Mouse (Mus musculus): ENCODE measurements around the gene Ppp1r15b. TPM values are rescaled to one million over a fixed set of nuclear protein-coding genes. Genes with fewer than 3 reads are reported as not detected.
A peak's percentile ranks its signal among the peaks of the same experiment; 100 is the strongest.

The Ppp1r15b gene
- polyA plus RNA-seq, 1 experiment from 2014 or later: 54.4 TPM

GRCm38 (mm10) chr1:133118127-133118526, 12.8 kb upstream of the Ppp1r15b start:
- no peak overlapping the region for H3K4me3 ChIP-seq (ENCODE audit: low read depth, low read length)
- ATAC-seq (replicated peaks; ENCODE audit: low FRiP score, low TSS enrichment, low read depth): 0 out of 2 replicates have a peak, but pooled peaks have one; percentile 55

GRCm38 (mm10) chr1:133118844-133119243, 12.1 kb upstream of the Ppp1r15b start:
- ATAC-seq (replicated peaks; ENCODE audit: low FRiP score, low TSS enrichment, low read depth) (no peak), DNase-seq (ENCODE audit: low spot score) (no peak)
- no peaks in the 10 kb centered on the region for H3K36me3 ChIP-seq (ENCODE audit: control insufficient read depth, insufficient read depth, low read length)
- H3K27ac ChIP-seq (ENCODE audit: low read depth): no peak overlapping the region
- H3K27me3 ChIP-seq (replicated peaks; ENCODE audit: control insufficient read depth, insufficient read depth, low read length): no peaks in the 10 kb centered on the region
- no peak overlapping the region for H3K9ac ChIP-seq (ENCODE audit: low read length)
- H3K9me3 ChIP-seq (ENCODE audit: control insufficient read depth, low read length): no peaks in the 10 kb centered on the region; the same call in 1 of the 2 replicates
- WGBS: 71% methylated on average over 3 of the region's 3 CpGs
- no peak overlapping the region for H3K4me2 ChIP-seq (ENCODE audit: low read length)
- peaks cover 23% of the 10 kb centered on the region for H3K4me1 ChIP-seq (replicated peaks; ENCODE audit: control insufficient read depth, insufficient read depth, low read length)
- H3K4me3 ChIP-seq (ENCODE audit: low read depth, low read length): no peak overlapping the region

More at GRCm38 (mm10) chr1:133118127-133118526, 12.8 kb upstream of the Ppp1r15b start:
- no peak for DNase-seq (ENCODE audit: low spot score)
- Histone ChIP-seq H3K4me1 (replicated peaks; ENCODE audit: control insufficient read depth, insufficient read depth, low read length) (peaks cover 23% of the 10 kb centered on the region), H3K36me3 (ENCODE audit: control insufficient read depth, insufficient read depth, low read length) (no peaks in the 10 kb centered on the region), H3K27ac (ENCODE audit: low read depth) (no peak overlapping the region), H3K9ac (ENCODE audit: low read length) (no peak overlapping the region), H3K9me3 (ENCODE audit: control insufficient read depth, low read length) (no peaks in the 10 kb centered on the region; the same call in 1 of the 2 replicates), H3K27me3 (replicated peaks; ENCODE audit: control insufficient read depth, insufficient read depth, low read length) (no peaks in the 10 kb centered on the region), H3K4me2 (ENCODE audit: low read length) (no peak overlapping the region)
- WGBS: 89% methylated on average over 5 of the region's 5 CpGs

- Histone ChIP-seq H3K9me3 (ENCODE audit: control insufficient read depth, low read length) (no peaks in the 10 kb centered on the region; the same call in 1 of the 2 replicates), H3K27ac (ENCODE audit: low read depth) (peak overlapping the region; percentile 72), H3K4me2 (ENCODE audit: low read length) (peak overlapping the region; percentile 6; the same call in 1 of the 2 replicates), H3K36me3 (ENCODE audit: control insufficient read depth, insufficient read depth, low read length) (no peaks in the 10 kb centered on the region), H3K27me3 (replicated peaks; ENCODE audit: control insufficient read depth, insufficient read depth, low read length) (no peaks in the 10 kb centered on the region), H3K4me3 (ENCODE audit: low read depth, low read length) (no peak overlapping the region), H3K9ac (ENCODE audit: low read length) (no peak overlapping the region), H3K4me1 (replicated peaks; ENCODE audit: control insufficient read depth, insufficient read depth, low read length) (peaks cover 23% of the 10 kb centered on the region)
- 29% methylated on average over 7 of the region's 7 CpGs for WGBS
- ATAC-seq (replicated peaks; ENCODE audit: low FRiP score, low TSS enrichment, low read depth): 0 out of 2 replicates have a peak, but pooled peaks have one; percentile 19
- no peak for DNase-seq (ENCODE audit: low spot score)
These were observed 10.8 kb upstream of the Ppp1r15b start for GRCm38 (mm10) chr1:133119931-133120712.

GRCm38 (mm10) chr1:133121246-133121645, 9.7 kb upstream of the Ppp1r15b start:
- peaks cover 23% of the 10 kb centered on the region for H3K4me1 ChIP-seq (replicated peaks; ENCODE audit: control insufficient read depth, insufficient read depth, low read length)
- ATAC-seq (replicated peaks; ENCODE audit: low FRiP score, low TSS enrichment, low read depth) (no peak), DNase-seq (ENCODE audit: low spot score) (no peak)
- peak overlapping the region; percentile 72; the same call in 1 of the 2 replicates for H3K27ac ChIP-seq (ENCODE audit: low read depth)
- H3K4me3 ChIP-seq (ENCODE audit: low read depth, low read length): no peak overlapping the region
- no peak overlapping the region for H3K4me2 ChIP-seq (ENCODE audit: low read length)
- H3K9me3 ChIP-seq (ENCODE audit: control insufficient read depth, low read length): no peaks in the 10 kb centered on the region; the same call in 1 of the 2 replicates
- H3K36me3 ChIP-seq (ENCODE audit: control insufficient read depth, insufficient read depth, low read length): no peaks in the 10 kb centered on the region
- H3K9ac ChIP-seq (ENCODE audit: low read length): no peak overlapping the region
- WGBS: 47% methylated on average over 6 of the region's 6 CpGs
- no peaks in the 10 kb centered on the region for H3K27me3 ChIP-seq (replicated peaks; ENCODE audit: control insufficient read depth, insufficient read depth, low read length)

GRCm38 (mm10) chr1:133124137-133124536, 6.8 kb upstream of the Ppp1r15b start:
- DNase-seq (ENCODE audit: low spot score): no peak
- Histone ChIP-seq H3K36me3 (ENCODE audit: control insufficient read depth, insufficient read depth, low read length) (no peaks in the 10 kb centered on the region), H3K27ac (ENCODE audit: low read depth) (0 out of 2 replicates have a peak overlapping the region, but pooled peaks have one; percentile 35), H3K9me3 (ENCODE audit: control insufficient read depth, low read length) (no peaks in the 10 kb centered on the region), H3K4me2 (ENCODE audit: low read length) (no peak overlapping the region), H3K27me3 (replicated peaks; ENCODE audit: control insufficient read depth, insufficient read depth, low read length) (no peaks in the 10 kb centered on the region), H3K9ac (ENCODE audit: low read length) (no peak overlapping the region), H3K4me1 (replicated peaks; ENCODE audit: control insufficient read depth, insufficient read depth, low read length) (peaks cover 23% of the 10 kb centered on the region), H3K4me3 (ENCODE audit: low read depth, low read length) (no peak overlapping the region)
- 70% methylated on average over 6 of the region's 6 CpGs for WGBS
- no peak for ATAC-seq (replicated peaks; ENCODE audit: low FRiP score, low TSS enrichment, low read depth)

- Histone ChIP-seq H3K4me1 (replicated peaks; ENCODE audit: control insufficient read depth, insufficient read depth, low read length) (peaks cover 13% of the 10 kb centered on the region), H3K9ac (ENCODE audit: low read length) (no peak overlapping the region), H3K36me3 (ENCODE audit: control insufficient read depth, insufficient read depth, low read length) (no peaks in the 10 kb centered on the region), H3K27me3 (replicated peaks; ENCODE audit: control insufficient read depth, insufficient read depth, low read length) (no peaks in the 10 kb centered on the region), H3K4me3 (ENCODE audit: low read depth, low read length) (no peak overlapping the region), H3K4me2 (ENCODE audit: low read length) (no peak overlapping the region), H3K27ac (ENCODE audit: low read depth) (no peak overlapping the region), H3K9me3 (ENCODE audit: control insufficient read depth, low read length) (no peaks in the 10 kb centered on the region)
- DNase-seq (ENCODE audit: low spot score) (no peak), ATAC-seq (replicated peaks; ENCODE audit: low FRiP score, low TSS enrichment, low read depth) (no peak)
- WGBS: 88% methylated on average over 9 of the region's 9 CpGs
These were observed 5.1 kb upstream of the Ppp1r15b start for GRCm38 (mm10) chr1:133125640-133126364.

GRCm38 (mm10) chr1:133126365-133126740, 4.6 kb upstream of the Ppp1r15b start:
- Histone ChIP-seq H3K4me3 (ENCODE audit: low read depth, low read length) (no peak overlapping the region), H3K4me1 (replicated peaks; ENCODE audit: control insufficient read depth, insufficient read depth, low read length) (peaks cover 7% of the 10 kb centered on the region; the same call in 1 of the 2 replicates), H3K9ac (ENCODE audit: low read length) (no peak overlapping the region), H3K36me3 (ENCODE audit: control insufficient read depth, insufficient read depth, low read length) (no peaks in the 10 kb centered on the region), H3K9me3 (ENCODE audit: control insufficient read depth, low read length) (no peaks in the 10 kb centered on the region), H3K4me2 (ENCODE audit: low read length) (no peak overlapping the region), H3K27me3 (replicated peaks; ENCODE audit: control insufficient read depth, insufficient read depth, low read length) (no peaks in the 10 kb centered on the region), H3K27ac (ENCODE audit: low read depth) (no peak overlapping the region)
- no peak for DNase-seq (ENCODE audit: low spot score)
- 67% methylated on average over 4 of the region's 4 CpGs for WGBS
- ATAC-seq (replicated peaks; ENCODE audit: low FRiP score, low TSS enrichment, low read depth): no peak

- no peak for ATAC-seq (replicated peaks; ENCODE audit: low FRiP score, low TSS enrichment, low read depth)
- H3K27ac ChIP-seq (ENCODE audit: low read depth): no peak overlapping the region
These were observed 3.6 kb upstream of the Ppp1r15b start for GRCm38 (mm10) chr1:133127328-133127727.

More at GRCm38 (mm10) chr1:133127328-133127727, 3.6 kb upstream of the Ppp1r15b start:
- H3K36me3 ChIP-seq (ENCODE audit: control insufficient read depth, insufficient read depth, low read length): no peaks in the 10 kb centered on the region
- peaks cover 5% of the 10 kb centered on the region; the same call in 1 of the 2 replicates for H3K4me1 ChIP-seq (replicated peaks; ENCODE audit: control insufficient read depth, insufficient read depth, low read length)
- no peak for DNase-seq (ENCODE audit: low spot score)
- no peaks in the 10 kb centered on the region for H3K27me3 ChIP-seq (replicated peaks; ENCODE audit: control insufficient read depth, insufficient read depth, low read length)
- no peak overlapping the region for H3K4me2 ChIP-seq (ENCODE audit: low read length)
- no peaks in the 10 kb centered on the region for H3K9me3 ChIP-seq (ENCODE audit: control insufficient read depth, low read length)
- no peak overlapping the region for H3K4me3 ChIP-seq (ENCODE audit: low read depth, low read length)
- no peak overlapping the region for H3K9ac ChIP-seq (ENCODE audit: low read length)
- 60% methylated on average over 9 of the region's 9 CpGs for WGBS

All from intestine, embryonic 14.5 days (tissue).